Mouse (Mus musculus) limb, embryonic 10.5 days (tissue): ENCODE results near the gene Zbtb7a. TPM values are rescaled to one million over a fixed set of nuclear protein-coding genes. Genes with fewer than 3 reads are reported as not detected.

Source experiments
- DNase-seq: peaks from one replicate; pipeline ENCODE4 v3.0.0-alpha.2; 2017; ENCODE audit warnings: low spot score
- H3K27ac ChIP-seq: fragments of 300-500 bp; sonication (generic); 2 replicates; pipeline ENCODE4 v1.5.1; 2016; ENCODE audit warnings: mild to moderate bottlenecking
- H3K27me3 ChIP-seq: fragments of 300-500 bp; sonication (generic); 2 replicates; pipeline ENCODE4 v1.6.1; 2016; ENCODE audit warnings: low read depth, mild to moderate bottlenecking; ENCODE audit not compliant: poor library complexity, severe bottlenecking
- H3K36me3 ChIP-seq: fragments of 300-500 bp; sonication (generic); 2 replicates; pipeline ENCODE4 v1.6.1; 2016; ENCODE audit warnings: mild to moderate bottlenecking, moderate library complexity
- H3K4me1 ChIP-seq: fragments of 300-500 bp; sonication (generic); 2 replicates; pipeline ENCODE4 v1.6.1; 2016
- H3K4me3 ChIP-seq: fragments of 300-500 bp; sonication (generic); 2 replicates; pipeline ENCODE4 v1.5.1; 2016; ENCODE audit warnings: mild to moderate bottlenecking, moderate library complexity
- H3K9me3 ChIP-seq: fragments of 300-500 bp; sonication (generic); replicated peaks from 2 replicates; pipeline ENCODE4 v1.6.1; 2016; ENCODE audit warnings: mild to moderate bottlenecking
- WGBS: fragments of 180-500 bp; shearing (Covaris S2); methylation state at CpG from one replicate; pipeline ENCODE4 v1.1.7; 2016; 5-methylcytosine and 5-hydroxymethylcytosine counted together
- polyA plus RNA-seq: library from polyadenylated mRNA; unstranded; fragments of >200 nt; fragmentation: Nextera tagmentation; extraction: Ambion mirVana; gene quantifications from 2 replicates; pipeline ENCODE4 v1.2.1, GENCODE M21; 2016

The Zbtb7a gene
- polyA plus RNA-seq, 1 experiment from 2014 or later = 11.7 TPM

- no peak for DNase-seq
- WGBS = 80% methylated on average over 6 of the region's 6 CpGs
- peaks cover 32% of the 10 kb centered on the region for H3K4me1 ChIP-seq
- H3K27me3 ChIP-seq = peaks cover 32% of the 10 kb centered on the region
- peaks cover 47% of the 10 kb centered on the region for H3K36me3 ChIP-seq
- H3K4me3 ChIP-seq = no peak overlapping the region
- H3K27ac ChIP-seq = peak overlapping the region; percentile 16; the same call in 1 of the 2 replicates
- no peaks in the 10 kb centered on the region for H3K9me3 ChIP-seq
These were observed 55.9 kb downstream of the Zbtb7a start for GRCm38 (mm10) chr10:81190912-81191321.

- WGBS = 89% methylated on average over 18 of the region's 18 CpGs
- H3K4me3 ChIP-seq = peak overlapping the region; percentile 66
These were observed 56.4 kb downstream of the Zbtb7a start for GRCm38 (mm10) chr10:81191342-81191982.

GRCm38 (mm10) chr10:81192270-81192967 lies 57.4 kb downstream of the Zbtb7a start:
- Histone ChIP-seq H3K27me3 (peaks cover 47% of the 10 kb centered on the region), H3K4me1 (peaks cover 32% of the 10 kb centered on the region), H3K27ac (peak overlapping the region; percentile 90), H3K9me3 (no peaks in the 10 kb centered on the region), H3K36me3 (peaks cover 35% of the 10 kb centered on the region), H3K4me3 (peak overlapping the region; percentile 66)
- peak; percentile 82 for DNase-seq
- under 1% methylated on average over 93 of the region's 93 CpGs for WGBS

More at GRCm38 (mm10) chr10:81191342-81191982, 56.4 kb downstream of the Zbtb7a start:
- H3K27me3 ChIP-seq = peaks cover 37% of the 10 kb centered on the region
- no peaks in the 10 kb centered on the region for H3K9me3 ChIP-seq
- H3K27ac ChIP-seq = peak overlapping the region; percentile 90; the same call in 1 of the 2 replicates
- no peak for DNase-seq
- peaks cover 32% of the 10 kb centered on the region for H3K4me1 ChIP-seq
- H3K36me3 ChIP-seq = peaks cover 44% of the 10 kb centered on the region

DNA sequence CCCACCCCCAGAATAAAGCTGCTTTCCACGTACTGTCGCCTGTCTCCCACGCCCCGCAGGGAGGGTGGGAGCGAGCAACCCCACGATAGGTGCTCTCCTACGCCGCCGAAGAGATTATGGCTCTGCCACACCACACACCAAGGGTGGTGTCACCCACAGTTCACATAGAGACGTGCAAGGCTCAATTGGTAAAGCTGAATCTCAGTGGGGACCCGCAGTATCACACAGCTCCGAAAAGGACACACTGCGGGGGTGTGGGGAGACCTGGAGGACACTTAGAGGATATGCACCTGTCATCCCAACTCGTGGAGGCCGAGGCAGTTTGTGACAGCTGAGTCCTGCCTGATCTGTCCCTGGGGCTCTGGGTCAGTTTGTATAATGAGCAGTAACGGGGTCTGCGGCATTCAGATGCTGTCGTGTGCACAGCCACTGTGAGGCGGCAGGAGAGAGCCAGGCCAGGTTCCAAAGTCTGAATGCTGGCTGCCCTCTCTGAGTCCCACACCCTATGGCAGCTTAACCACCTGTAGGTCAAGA lies 58.0 kb downstream of the Zbtb7a start:
- 7% methylated on average over 19 of the region's 19 CpGs for WGBS
- peak overlapping the region; percentile 66 for H3K4me3 ChIP-seq
- peak; percentile 57 for DNase-seq
- no peaks in the 10 kb centered on the region for H3K9me3 ChIP-seq
- peaks cover 50% of the 10 kb centered on the region for H3K27me3 ChIP-seq
- H3K4me1 ChIP-seq = peaks cover 32% of the 10 kb centered on the region
- peaks cover 29% of the 10 kb centered on the region for H3K36me3 ChIP-seq
- peak overlapping the region; percentile 90 for H3K27ac ChIP-seq

DNA sequence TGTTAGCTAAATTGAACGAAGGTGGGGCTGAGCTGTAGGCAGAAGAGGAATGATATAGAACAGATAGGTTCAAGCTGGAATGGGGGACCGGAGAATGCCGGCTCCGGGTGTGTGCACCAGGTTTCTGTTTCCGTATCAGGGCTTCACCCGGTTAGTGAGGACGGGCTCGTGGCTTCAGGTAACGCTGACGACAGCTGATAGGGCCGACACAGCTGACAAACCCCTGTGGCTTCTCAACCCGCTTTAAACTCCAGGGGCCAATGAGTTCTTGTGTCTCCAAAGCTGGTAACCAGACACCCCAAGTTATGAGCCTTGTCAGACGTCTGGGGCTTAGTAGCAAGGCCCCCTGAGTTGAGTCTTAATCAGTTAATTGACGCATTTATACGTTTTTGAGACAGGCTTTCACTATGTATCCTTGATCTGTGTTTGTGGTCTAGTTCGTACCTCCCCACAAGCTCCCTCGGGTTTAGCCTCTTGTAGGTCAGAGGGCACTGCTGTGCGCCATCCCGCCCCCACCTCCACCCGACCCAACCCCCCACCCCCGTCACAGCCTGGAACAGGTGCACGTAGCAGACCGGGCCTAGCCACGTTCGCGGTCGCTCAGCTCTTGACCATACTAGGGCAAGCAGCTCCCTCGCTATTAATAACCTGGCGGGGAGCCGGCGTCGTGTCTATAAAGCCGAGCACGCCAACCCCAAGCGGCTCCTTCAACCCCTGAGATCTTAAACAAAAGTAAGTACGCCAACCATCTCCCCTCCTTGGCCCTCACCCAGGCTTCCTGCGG lies 59.2 kb downstream of the Zbtb7a start:
- Histone ChIP-seq H3K4me1 (peaks cover 32% of the 10 kb centered on the region), H3K9me3 (no peaks in the 10 kb centered on the region), H3K27me3 (peaks cover 51% of the 10 kb centered on the region), H3K4me3 (peak overlapping the region; percentile 13; the same call in 1 of the 2 replicates), H3K36me3 (peaks cover 19% of the 10 kb centered on the region), H3K27ac (no peak overlapping the region)
- WGBS = 22% methylated on average over 37 of the region's 37 CpGs
- DNase-seq = no peak

GRCm38 (mm10) chr10:81195300-81195699 lies 60.3 kb downstream of the Zbtb7a start:
- H3K4me3 ChIP-seq = no peak overlapping the region
- H3K9me3 ChIP-seq = no peaks in the 10 kb centered on the region
- WGBS = 68% methylated on average over 4 of the region's 4 CpGs
- H3K27ac ChIP-seq = no peak overlapping the region
- peaks cover 11% of the 10 kb centered on the region for H3K36me3 ChIP-seq
- H3K27me3 ChIP-seq = peaks cover 61% of the 10 kb centered on the region
- peaks cover 32% of the 10 kb centered on the region for H3K4me1 ChIP-seq
- no peak for DNase-seq

DNA sequence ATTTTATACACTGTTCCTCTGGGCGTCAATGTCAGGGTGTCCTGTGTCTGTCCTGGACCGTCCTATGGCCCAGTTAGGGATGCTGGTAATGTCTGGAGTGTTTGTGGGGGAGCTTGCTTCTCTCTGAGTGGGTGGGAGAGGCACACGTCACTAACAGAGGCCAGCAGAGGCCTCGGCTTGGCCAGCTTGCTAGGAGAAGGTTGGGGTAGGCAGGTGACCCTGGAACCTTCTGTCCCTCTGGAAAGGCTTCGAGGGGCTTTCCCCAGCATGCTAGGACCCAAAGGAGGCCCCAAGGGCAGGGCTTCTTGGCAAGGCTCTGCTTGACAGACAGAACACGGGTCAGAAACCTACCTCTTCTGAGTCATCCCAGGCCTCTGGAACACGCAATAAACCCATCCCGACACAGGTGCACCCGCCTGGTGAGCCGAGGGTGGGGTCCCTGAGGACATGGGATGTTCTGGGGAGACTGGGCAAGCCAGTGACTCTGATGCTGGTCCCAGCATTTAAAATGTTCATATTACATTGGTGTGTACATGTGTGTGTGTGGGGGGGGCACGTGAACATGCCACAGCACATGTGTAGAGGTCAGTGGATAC lies 61.5 kb downstream of the Zbtb7a start:
- Histone ChIP-seq H3K9me3 (no peaks in the 10 kb centered on the region), H3K4me1 (peaks cover 28% of the 10 kb centered on the region), H3K27ac (no peak overlapping the region), H3K4me3 (no peak overlapping the region), H3K36me3 (no peaks in the 10 kb centered on the region), H3K27me3 (peaks cover 68% of the 10 kb centered on the region)
- DNase-seq = no peak
- 68% methylated on average over 11 of the region's 11 CpGs for WGBS

DNA sequence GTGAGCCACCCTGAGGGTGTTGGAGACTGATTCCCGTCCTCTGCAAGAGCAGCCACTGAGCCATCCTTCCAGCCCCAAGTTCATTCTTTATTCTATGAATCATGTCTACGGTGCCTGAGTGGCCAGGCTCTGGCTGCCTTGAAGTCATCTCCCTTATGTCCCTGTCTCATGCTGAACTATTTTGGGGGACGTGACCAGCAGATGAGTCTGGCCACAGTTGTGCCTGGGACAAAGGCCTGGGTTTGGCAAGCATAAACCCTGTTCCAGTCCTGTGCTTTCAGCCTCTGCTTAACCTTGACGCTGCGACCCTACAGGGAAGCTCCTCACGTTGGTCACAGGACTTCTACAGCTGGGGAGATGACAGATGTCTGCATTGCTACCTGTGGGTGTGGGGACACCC lies 62.3 kb downstream of the Zbtb7a start:
- Histone ChIP-seq H3K4me3 (no peak overlapping the region), H3K4me1 (peaks cover 20% of the 10 kb centered on the region), H3K36me3 (no peaks in the 10 kb centered on the region), H3K27me3 (peaks cover 68% of the 10 kb centered on the region), H3K27ac (no peak overlapping the region), H3K9me3 (no peaks in the 10 kb centered on the region)
- 51% methylated on average over 6 of the region's 6 CpGs for WGBS
- DNase-seq = no peak

- Histone ChIP-seq H3K9me3 (no peaks in the 10 kb centered on the region), H3K27me3 (peaks cover 63% of the 10 kb centered on the region), H3K36me3 (no peaks in the 10 kb centered on the region), H3K27ac (no peak overlapping the region), H3K4me3 (no peak overlapping the region), H3K4me1 (peaks cover 11% of the 10 kb centered on the region)
- 2% methylated on average over 9 of the region's 9 CpGs for WGBS
- DNase-seq = peak; percentile 74
These were observed 63.2 kb downstream of the Zbtb7a start for GRCm38 (mm10) chr10:81198230-81198629.

GRCm38 (mm10) chr10:81198990-81199389 lies 64.0 kb downstream of the Zbtb7a start:
- H3K4me3 ChIP-seq = no peak overlapping the region
- no peaks in the 10 kb centered on the region for H3K9me3 ChIP-seq
- WGBS = 87% methylated on average over 6 of the region's 6 CpGs
- H3K27ac ChIP-seq = no peak overlapping the region
- H3K27me3 ChIP-seq = peaks cover 55% of the 10 kb centered on the region
- H3K4me1 ChIP-seq = peaks cover 7% of the 10 kb centered on the region
- no peak for DNase-seq
- no peaks in the 10 kb centered on the region for H3K36me3 ChIP-seq

DNA sequence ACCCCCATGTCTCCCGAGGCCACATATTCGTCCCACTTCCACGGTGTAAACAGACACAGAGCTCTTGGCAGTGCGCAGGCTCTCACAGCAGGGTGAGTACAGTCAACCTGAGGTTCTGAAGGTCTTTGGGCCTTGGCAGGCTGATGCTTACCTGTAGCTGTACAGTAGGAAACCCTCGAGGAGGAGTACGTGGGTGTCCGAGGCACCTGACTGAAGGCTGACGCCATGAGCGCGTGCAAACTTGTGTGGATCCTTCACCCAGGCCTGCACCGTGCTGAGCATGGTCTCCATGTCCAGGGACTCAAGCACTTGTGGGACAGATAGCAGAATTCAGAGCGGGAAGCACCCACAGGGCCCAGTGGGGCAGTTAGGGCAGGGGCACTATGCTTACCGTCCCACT lies 65.1 kb downstream of the Zbtb7a start:
- DNase-seq = no peak
- WGBS = 85% methylated on average over 13 of the region's 13 CpGs
- Histone ChIP-seq H3K36me3 (no peaks in the 10 kb centered on the region), H3K9me3 (no peaks in the 10 kb centered on the region), H3K4me1 (no peaks in the 10 kb centered on the region), H3K27me3 (peaks cover 44% of the 10 kb centered on the region), H3K27ac (no peak overlapping the region), H3K4me3 (no peak overlapping the region)

- H3K4me3 ChIP-seq = no peak overlapping the region
- no peaks in the 10 kb centered on the region for H3K9me3 ChIP-seq
- peaks cover 38% of the 10 kb centered on the region for H3K27me3 ChIP-seq
- H3K27ac ChIP-seq = no peak overlapping the region
- no peaks in the 10 kb centered on the region for H3K36me3 ChIP-seq
- 79% methylated on average over 20 of the region's 20 CpGs for WGBS
- no peaks in the 10 kb centered on the region for H3K4me1 ChIP-seq
- no peak for DNase-seq
These were observed 65.7 kb downstream of the Zbtb7a start for GRCm38 (mm10) chr10:81200605-81201287.
